Mouse (Mus musculus): ENCODE results near the gene B4galt5. TPM values are rescaled to one million over a fixed set of nuclear protein-coding genes. Genes with fewer than 3 reads are reported as not detected.
A peak's percentile ranks its signal among the peaks of the same experiment; 100 is the strongest.

The B4galt5 gene
- polyA plus RNA-seq, 2 experiments, result 2.3 TPM

- DNase-seq (ENCODE audit: low read depth in 3 of 3, low spot score in 3 of 3), result no peak
Observed at GRCm38 (mm10) chr2:167300943-167301497, 48.0 kb downstream of the B4galt5 start.

GRCm38 (mm10) chr2:167299861-167300667 lies 48.9 kb downstream of the B4galt5 start:
- WGBS (ENCODE audit: insufficient replicate concordance), result 35% methylated on average over 6 of the region's 6 CpGs
- Histone ChIP-seq H3K9me3 (ENCODE audit: control insufficient read depth, low read length) (no peaks in the 10 kb centered on the region), H3K4me2 (ENCODE audit: low read depth) (no peak overlapping the region), H3K36me3 (replicated peaks; ENCODE audit: control insufficient read depth, insufficient read depth, low read depth) (no peaks in the 10 kb centered on the region), H3K27me3 (ENCODE audit: control insufficient read depth, insufficient read depth, low read length) (no peaks in the 10 kb centered on the region), H3K27ac (no peak overlapping the region), H3K4me3 (ENCODE audit: insufficient read depth in 1 of 2, low read depth in 2 of 2, low read length in 2 of 2) (no peak overlapping the region), H3K9ac (replicated peaks) (no peak overlapping the region), H3K4me1 (replicated peaks; ENCODE audit: control insufficient read depth in 2 of 2, insufficient read depth in 2 of 2, low read length in 1 of 2) (peaks cover 0 to 13% of the 10 kb centered on the region in 2 experiments; a peak in 2 of 4 replicates)
- DNase-seq (ENCODE audit: low read depth in 3 of 3, low spot score in 3 of 3) (no peak), ATAC-seq (ENCODE audit: insufficient read depth) (no peak)
- TF ChIP-seq EP300 (IDR thresholded peaks at IDR 0.05; ENCODE audit: low read depth), result no peak
- TF ChIP-seq CTCF (IDR thresholded peaks at IDR 0.05; ENCODE audit: low read depth), result no peak

More at GRCm38 (mm10) chr2:167300943-167301497, 48.0 kb downstream of the B4galt5 start:
- H3K4me3 ChIP-seq (ENCODE audit: insufficient read depth in 1 of 2, low read depth in 2 of 2, low read length in 2 of 2), result no peak overlapping the region
- H3K4me2 ChIP-seq (ENCODE audit: low read depth), result no peak overlapping the region
- H3K4me1 ChIP-seq (replicated peaks; ENCODE audit: control insufficient read depth in 2 of 2, insufficient read depth in 2 of 2, low read length in 1 of 2), result peaks cover 0 to 13% of the 10 kb centered on the region in 2 experiments; a peak in 2 of 4 replicates
- WGBS (ENCODE audit: insufficient replicate concordance), result 78% methylated on average over 21 of the region's 21 CpGs
- no peaks in the 10 kb centered on the region for H3K9me3 ChIP-seq (ENCODE audit: control insufficient read depth, low read length)
- no peaks in the 10 kb centered on the region for H3K27me3 ChIP-seq (ENCODE audit: control insufficient read depth, insufficient read depth, low read length)
- no peak for ATAC-seq (ENCODE audit: insufficient read depth)
- H3K9ac ChIP-seq (replicated peaks), result no peak overlapping the region
- no peak overlapping the region for H3K27ac ChIP-seq
- H3K36me3 ChIP-seq (replicated peaks; ENCODE audit: control insufficient read depth, insufficient read depth, low read depth), result no peaks in the 10 kb centered on the region
- no peak for TF ChIP-seq CTCF (IDR thresholded peaks at IDR 0.05; ENCODE audit: low read depth)
- no peak for TF ChIP-seq EP300 (IDR thresholded peaks at IDR 0.05; ENCODE audit: low read depth)

- no peak overlapping the region for H3K4me3 ChIP-seq (ENCODE audit: insufficient read depth in 1 of 2, low read depth in 2 of 2, low read length in 2 of 2)
- DNase-seq (ENCODE audit: low read depth in 3 of 3, low spot score in 3 of 3), result no peak
- no peaks in the 10 kb centered on the region for H3K27me3 ChIP-seq (ENCODE audit: control insufficient read depth, insufficient read depth, low read length)
- H3K9ac ChIP-seq (replicated peaks), result no peak overlapping the region
- no peaks in the 10 kb centered on the region for H3K9me3 ChIP-seq (ENCODE audit: control insufficient read depth, low read length)
- H3K4me2 ChIP-seq (ENCODE audit: low read depth), result no peak overlapping the region
- no peak for TF ChIP-seq EP300 (IDR thresholded peaks at IDR 0.05; ENCODE audit: low read depth)
- TF ChIP-seq CTCF (IDR thresholded peaks at IDR 0.05; ENCODE audit: low read depth), result no peak
- no peak overlapping the region for H3K27ac ChIP-seq
- no peaks in the 10 kb centered on the region for H3K36me3 ChIP-seq (replicated peaks; ENCODE audit: control insufficient read depth, insufficient read depth, low read depth)
- ATAC-seq (ENCODE audit: insufficient read depth), result peak; percentile 32; the same call in 1 of the 2 replicates
- 78% methylated on average over 27 of the region's 27 CpGs for WGBS (ENCODE audit: insufficient replicate concordance)
- H3K4me1 ChIP-seq (replicated peaks; ENCODE audit: control insufficient read depth in 2 of 2, insufficient read depth in 2 of 2, low read length in 1 of 2), result peaks cover 2 to 17% of the 10 kb centered on the region in 2 experiments; a peak in 3 of 4 replicates
Observed at GRCm38 (mm10) chr2:167298729-167299705, 50.0 kb downstream of the B4galt5 start.

GRCm38 (mm10) chr2:167297985-167298384 lies 51.0 kb downstream of the B4galt5 start:
- no peaks in the 10 kb centered on the region for H3K9me3 ChIP-seq (ENCODE audit: control insufficient read depth, low read length)

More at GRCm38 (mm10) chr2:167297985-167298384, 51.0 kb downstream of the B4galt5 start:
- DNase-seq (ENCODE audit: low read depth in 3 of 3, low spot score in 3 of 3) (no peak), ATAC-seq (ENCODE audit: insufficient read depth) (no peak)
- no peak overlapping the region for H3K9ac ChIP-seq (replicated peaks)
- H3K27me3 ChIP-seq (ENCODE audit: control insufficient read depth, insufficient read depth, low read length), result no peaks in the 10 kb centered on the region
- no peaks in the 10 kb centered on the region for H3K36me3 ChIP-seq (replicated peaks; ENCODE audit: control insufficient read depth, insufficient read depth, low read depth)
- peaks cover 11 to 27% of the 10 kb centered on the region in 2 experiments for H3K4me1 ChIP-seq (replicated peaks; ENCODE audit: control insufficient read depth in 2 of 2, insufficient read depth in 2 of 2, low read length in 1 of 2)
- no peak overlapping the region for H3K4me3 ChIP-seq (ENCODE audit: insufficient read depth in 1 of 2, low read depth in 2 of 2, low read length in 2 of 2)
- TF ChIP-seq CTCF (IDR thresholded peaks at IDR 0.05; ENCODE audit: low read depth) (no peak), EP300 (IDR thresholded peaks at IDR 0.05; ENCODE audit: low read depth) (no peak)
- WGBS (ENCODE audit: insufficient replicate concordance), result 73% methylated on average over 11 of the region's 11 CpGs
- H3K4me2 ChIP-seq (ENCODE audit: low read depth), result no peak overlapping the region
- H3K27ac ChIP-seq, result no peak overlapping the region
